Mouse (Mus musculus): ENCODE measurements around the gene 4833423E24Rik. TPM values are rescaled to one million over a fixed set of nuclear protein-coding genes. Genes with fewer than 3 reads are reported as not detected.

Gene 4833423E24Rik
- total and polyA plus RNA-seq, 2 experiments from 2014 or later: 0.05 to 0.41 TPM

DNA sequence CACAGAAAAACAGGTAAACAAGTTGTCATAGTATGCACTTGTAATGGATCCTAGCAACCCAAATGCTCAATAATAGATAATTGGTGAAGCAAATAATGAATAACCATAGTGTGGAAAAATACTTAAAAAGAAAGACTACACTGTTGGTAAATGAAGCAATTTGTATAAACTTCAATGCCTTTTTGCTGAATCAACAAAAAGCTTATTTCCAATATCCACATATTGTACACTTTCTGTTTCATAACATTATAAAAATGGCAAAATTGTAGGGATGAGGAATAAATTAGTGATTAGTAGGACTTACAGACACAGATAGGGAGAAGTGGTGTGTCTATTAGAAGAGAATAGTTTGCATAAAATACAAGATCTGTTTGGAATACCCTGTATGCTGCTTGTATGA lies 76.3 kb downstream of the 4833423E24Rik start:
- Histone ChIP-seq H3K4me1 (ENCODE audit: insufficient read depth, low read length) (no peaks in the 10 kb centered on the region), H3K4me3 (ENCODE audit: low read depth, low read length) (no peak overlapping the region), H3K4me2 (ENCODE audit: low read depth, low read length, poor library complexity, severe bottlenecking) (no peak overlapping the region), H3K27me3 (ENCODE audit: insufficient read depth, low read length) (no peaks in the 10 kb centered on the region), H3K9me3 (ENCODE audit: low read length) (no peaks in the 10 kb centered on the region), H3K9ac (replicated peaks; ENCODE audit: low read length, poor library complexity, severe bottlenecking) (no peak overlapping the region), H3K36me3 (ENCODE audit: insufficient read depth, low read length) (no peaks in the 10 kb centered on the region), H3K27ac (ENCODE audit: low read depth, low read length) (no peak overlapping the region)
- TF ChIP-seq CTCF (IDR thresholded peaks at IDR 0.05): no peak
- DNase-seq (ENCODE audit: low spot score) (no peak), ATAC-seq (ENCODE audit: low FRiP score) (no peak)

DNA sequence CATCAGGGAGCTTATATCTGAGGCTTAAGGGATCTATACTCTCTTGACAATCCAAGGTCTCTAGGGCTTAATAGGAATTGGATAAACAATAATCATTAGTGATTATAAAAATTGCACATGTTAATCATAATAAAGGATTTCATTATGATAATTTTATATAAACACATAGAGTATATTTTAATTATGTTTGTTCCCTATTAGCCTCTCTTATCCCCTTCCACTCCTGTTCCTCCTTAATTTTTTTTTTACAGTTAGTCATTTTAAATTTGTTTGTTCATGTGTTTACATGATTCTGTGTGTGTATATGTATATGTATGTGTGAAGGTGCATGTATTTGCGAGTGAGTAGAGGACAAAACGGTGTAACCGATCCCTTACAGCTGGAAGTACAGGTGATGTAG lies 82.5 kb downstream of the 4833423E24Rik start, which contains the start of gene Olfr994:
Gene Olfr994, minus strand, starts transcription at position 101 of the 400 bp plus-strand sequence.
- no peak for TF ChIP-seq CTCF (IDR thresholded peaks at IDR 0.05)
- Histone ChIP-seq H3K4me3 (ENCODE audit: low read depth, low read length) (no peak within 1 kb of the TSS), H3K27ac (ENCODE audit: low read depth, low read length) (no peak within 1 kb of the TSS), H3K4me2 (ENCODE audit: low read depth, low read length, poor library complexity, severe bottlenecking) (no peak within 1 kb of the TSS), H3K4me1 (ENCODE audit: insufficient read depth, low read length) (no peaks in the 10 kb centered on the region), H3K27me3 (ENCODE audit: insufficient read depth, low read length) (no peaks in the 10 kb centered on the region), H3K9me3 (ENCODE audit: low read length) (no peaks in the 10 kb centered on the region), H3K36me3 (ENCODE audit: insufficient read depth, low read length) (no peaks in the 10 kb centered on the region), H3K9ac (replicated peaks; ENCODE audit: low read length, poor library complexity, severe bottlenecking) (no peak within 1 kb of the TSS)
- no peak for DNase-seq (ENCODE audit: low spot score)
- ATAC-seq (ENCODE audit: low FRiP score): no peak
- WGBS: 94% methylated on average over 3 of the region's 3 CpGs

Other genes starting within 250 kb of the 4833423E24Rik start
- not detected in 2 replicates for gene Olfr987, start 179.7 kb downstream of the 4833423E24Rik start, total RNA-seq (2014; rRNA removed)
- not detected in 2 replicates for gene Olfr987, start 179.7 kb downstream of the 4833423E24Rik start, polyA plus RNA-seq (2015; fragmentation: Nextera tagmentation; extraction: Ambion mirVana)
- not detected in 2 replicates for gene Olfr988, start 155.8 kb downstream of the 4833423E24Rik start, total RNA-seq (2014; rRNA removed)
- gene Olfr988, start 155.8 kb downstream of the 4833423E24Rik start, polyA plus RNA-seq (2015; fragmentation: Nextera tagmentation; extraction: Ambion mirVana): not detected in 2 replicates
- not detected in 2 replicates for gene Olfr992, start 109.6 kb downstream of the 4833423E24Rik start, total RNA-seq (2014; rRNA removed)
- gene Olfr992, start 109.6 kb downstream of the 4833423E24Rik start, polyA plus RNA-seq (2015; fragmentation: Nextera tagmentation; extraction: Ambion mirVana): not detected in 2 replicates
- not detected in 2 replicates for gene Olfr993, start 104.1 kb downstream of the 4833423E24Rik start, total RNA-seq (2014; rRNA removed)
- gene Olfr993, start 104.1 kb downstream of the 4833423E24Rik start, polyA plus RNA-seq (2015; fragmentation: Nextera tagmentation; extraction: Ambion mirVana): not detected in 2 replicates
- not detected in 2 replicates for gene Olfr994, start 82.6 kb downstream of the 4833423E24Rik start, total RNA-seq (2014; rRNA removed)
- gene Olfr994, start 82.6 kb downstream of the 4833423E24Rik start, polyA plus RNA-seq (2015; fragmentation: Nextera tagmentation; extraction: Ambion mirVana): not detected in 2 replicates
- not detected in 2 replicates for gene Olfr995, start 75.4 kb downstream of the 4833423E24Rik start, total RNA-seq (2014; rRNA removed)
- gene Olfr995, start 75.4 kb downstream of the 4833423E24Rik start, polyA plus RNA-seq (2015; fragmentation: Nextera tagmentation; extraction: Ambion mirVana): not detected in 2 replicates
- gene Olfr996, start 60.2 kb upstream of the 4833423E24Rik start, total RNA-seq (2014; rRNA removed): not detected in 2 replicates
- gene Olfr996, start 60.2 kb upstream of the 4833423E24Rik start, polyA plus RNA-seq (2015; fragmentation: Nextera tagmentation; extraction: Ambion mirVana): not detected in 2 replicates
- gene Olfr998, start 69.9 kb upstream of the 4833423E24Rik start, total RNA-seq (2014; rRNA removed): not detected in 2 replicates
- gene Olfr998, start 69.9 kb upstream of the 4833423E24Rik start, polyA plus RNA-seq (2015; fragmentation: Nextera tagmentation; extraction: Ambion mirVana): not detected in 2 replicates
- gene Olfr1000, start 92.9 kb upstream of the 4833423E24Rik start, total RNA-seq (2014; rRNA removed): not detected in 2 replicates
- gene Olfr1000, start 92.9 kb upstream of the 4833423E24Rik start, polyA plus RNA-seq (2015; fragmentation: Nextera tagmentation; extraction: Ambion mirVana): not detected in 2 replicates
- not detected in 2 replicates for gene Olfr1002, start 131.7 kb upstream of the 4833423E24Rik start, total RNA-seq (2014; rRNA removed)
- gene Olfr1002, start 131.7 kb upstream of the 4833423E24Rik start, polyA plus RNA-seq (2015; fragmentation: Nextera tagmentation; extraction: Ambion mirVana): not detected in 2 replicates
- gene Olfr154, start 145.4 kb upstream of the 4833423E24Rik start, total RNA-seq (2014; rRNA removed): not detected in 2 replicates
- gene Olfr154, start 145.4 kb upstream of the 4833423E24Rik start, polyA plus RNA-seq (2015; fragmentation: Nextera tagmentation; extraction: Ambion mirVana): not detected in 2 replicates
- not detected in 2 replicates for gene Olfr1006, start 159.7 kb upstream of the 4833423E24Rik start, total RNA-seq (2014; rRNA removed)
- gene Olfr1006, start 159.7 kb upstream of the 4833423E24Rik start, polyA plus RNA-seq (2015; fragmentation: Nextera tagmentation; extraction: Ambion mirVana): not detected in 2 replicates
- not detected in 2 replicates for gene Olfr1008, start 170.4 kb upstream of the 4833423E24Rik start, total RNA-seq (2014; rRNA removed)
- gene Olfr1008, start 170.4 kb upstream of the 4833423E24Rik start, polyA plus RNA-seq (2015; fragmentation: Nextera tagmentation; extraction: Ambion mirVana): not detected in 2 replicates
- not detected in 2 replicates for gene Olfr1009, start 196.4 kb upstream of the 4833423E24Rik start, total RNA-seq (2014; rRNA removed)
- not detected in 2 replicates for gene Olfr1009, start 196.4 kb upstream of the 4833423E24Rik start, polyA plus RNA-seq (2015; fragmentation: Nextera tagmentation; extraction: Ambion mirVana)
- gene Olfr1012, start 243.7 kb upstream of the 4833423E24Rik start, total RNA-seq (2014; rRNA removed): not detected in 2 replicates
- not detected in 2 replicates for gene Olfr1012, start 243.7 kb upstream of the 4833423E24Rik start, polyA plus RNA-seq (2015; fragmentation: Nextera tagmentation; extraction: Ambion mirVana)
- gene Olfr1013, start 248.1 kb upstream of the 4833423E24Rik start, total RNA-seq (2014; rRNA removed): not detected in 2 replicates
- not detected in 2 replicates for gene Olfr1013, start 248.1 kb upstream of the 4833423E24Rik start, polyA plus RNA-seq (2015; fragmentation: Nextera tagmentation; extraction: Ambion mirVana)